Mouse (Mus musculus) hindbrain, embryonic 14.5 days (tissue): ENCODE results near the gene Dtd2. TPM values are rescaled to one million over a fixed set of nuclear protein-coding genes. Genes with fewer than 3 reads are reported as not detected.

Experiments
- ATAC-seq: fragments of 200-750 bp; cut with Nextera tagmentation; 2 replicates; pipeline ENCODE4 v1.8.0; 2017; ENCODE audit warnings: moderate number of reproducible peaks, mild to moderate bottlenecking, moderate TSS enrichment, moderate library complexity; ENCODE audit not compliant: low FRiP score
- DNase-seq: peaks from one replicate; pipeline ENCODE4 v3.0.0-alpha.2; 2015; ENCODE audit warnings: low spot score
- H3K27ac ChIP-seq: fragments of 300-500 bp; sonication (generic); 2 replicates; pipeline ENCODE4 v1.5.1; 2014; ENCODE audit warnings: mild to moderate bottlenecking, moderate library complexity
- H3K27me3 ChIP-seq: fragments of 300-500 bp; sonication (generic); 2 replicates; pipeline ENCODE4 v1.6.1; 2014; ENCODE audit warnings: mild to moderate bottlenecking, low read length, mixed read lengths; ENCODE audit not compliant: control insufficient read depth, insufficient read depth
- H3K36me3 ChIP-seq: fragments of 300-500 bp; sonication (generic); replicated peaks from 2 replicates; pipeline ENCODE4 v1.6.1; 2014; ENCODE audit not compliant: control insufficient read depth, insufficient read depth
- H3K4me1 ChIP-seq: fragments of 300-500 bp; sonication (generic); replicated peaks from 2 replicates; pipeline ENCODE4 v1.6.1; 2014; ENCODE audit warnings: antibody characterized with exemption, low read length, mixed read lengths; ENCODE audit not compliant: control insufficient read depth, insufficient read depth
- H3K4me2 ChIP-seq: fragments of 300-500 bp; sonication (generic); replicated peaks from 2 replicates; pipeline ENCODE4 v1.6.1; 2014; ENCODE audit warnings: mild to moderate bottlenecking, moderate library complexity
- H3K4me3 ChIP-seq: fragments of 300-500 bp; sonication (generic); replicated peaks from 2 replicates; pipeline ENCODE4 v1.5.1; 2014; ENCODE audit warnings: mild to moderate bottlenecking, low read length
- H3K9ac ChIP-seq: fragments of 300-500 bp; sonication (generic); 2 replicates; pipeline ENCODE4 v1.6.1; 2014
- H3K9me3 ChIP-seq: fragments of 300-500 bp; sonication (generic); 2 replicates; pipeline ENCODE4 v1.6.1; 2016; ENCODE audit warnings: low read length; ENCODE audit not compliant: control insufficient read depth
- WGBS: fragments of 180-500 bp; shearing (Covaris S2); extraction: QIAGEN DNeasy Blood & Tissue Kit; methylation state at CpG from one replicate; pipeline ENCODE4 v1.1.7; 2014; 5-methylcytosine and 5-hydroxymethylcytosine counted together
- polyA plus RNA-seq: library from polyadenylated mRNA; unstranded; fragments of >200 nt; fragmentation: Nextera tagmentation; extraction: Ambion mirVana; gene quantifications from 2 replicates; pipeline ENCODE4 v1.2.1, GENCODE M21; 2014

Dtd2 gene
- polyA plus RNA-seq, 1 experiment from 2014 or later = 21.7 TPM

DNA sequence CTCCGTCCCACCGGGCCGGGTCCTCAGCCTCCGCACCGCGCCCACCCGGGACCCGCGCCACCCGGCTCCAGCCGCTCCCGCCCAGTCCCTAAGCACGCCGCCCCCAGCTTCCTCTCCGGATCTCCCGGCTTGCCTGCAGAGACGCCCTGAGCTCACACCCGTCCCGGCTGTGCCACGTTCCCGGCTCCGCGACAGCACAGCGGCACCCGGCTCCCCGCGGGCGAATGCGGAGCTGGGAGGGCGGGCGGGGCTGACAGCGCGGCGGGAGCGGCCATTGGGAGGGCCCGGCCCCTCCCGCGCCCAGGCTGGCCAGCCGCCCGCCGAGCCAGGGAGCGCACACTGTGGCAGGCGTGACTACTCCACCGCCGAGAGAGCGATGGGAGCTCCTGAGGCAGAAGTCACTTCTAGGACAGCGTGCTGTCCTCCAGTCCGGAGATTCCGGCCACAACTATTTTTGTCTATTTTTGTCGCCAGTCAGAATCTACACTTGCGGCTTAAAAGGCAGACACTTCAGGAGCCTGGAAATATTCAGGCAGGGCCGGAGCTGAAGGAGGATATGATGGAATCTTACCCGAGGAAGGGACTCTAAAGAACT is 35.1 kb downstream of the Dtd2 start, which contains the start of gene Heatr5a:
Gene Heatr5a, minus strand, starts transcription at position 252 of the 595 bp plus-strand sequence.
- WGBS = 1% methylated on average over 49 of the region's 53 CpGs
- Histone ChIP-seq H3K27ac (peak within 1 kb of the TSS; percentile 76), H3K4me3 (peak within 1 kb of the TSS; percentile 97), H3K9me3 (no peaks in the 10 kb centered on the region), H3K4me2 (peak within 1 kb of the TSS; percentile 67), H3K27me3 (no peaks in the 10 kb centered on the region), H3K4me1 (no peaks in the 10 kb centered on the region), H3K36me3 (no peaks in the 10 kb centered on the region), H3K9ac (peak within 1 kb of the TSS; percentile 76)
- DNase-seq = peak; percentile 84
- peak; percentile 96 for ATAC-seq

DNA sequence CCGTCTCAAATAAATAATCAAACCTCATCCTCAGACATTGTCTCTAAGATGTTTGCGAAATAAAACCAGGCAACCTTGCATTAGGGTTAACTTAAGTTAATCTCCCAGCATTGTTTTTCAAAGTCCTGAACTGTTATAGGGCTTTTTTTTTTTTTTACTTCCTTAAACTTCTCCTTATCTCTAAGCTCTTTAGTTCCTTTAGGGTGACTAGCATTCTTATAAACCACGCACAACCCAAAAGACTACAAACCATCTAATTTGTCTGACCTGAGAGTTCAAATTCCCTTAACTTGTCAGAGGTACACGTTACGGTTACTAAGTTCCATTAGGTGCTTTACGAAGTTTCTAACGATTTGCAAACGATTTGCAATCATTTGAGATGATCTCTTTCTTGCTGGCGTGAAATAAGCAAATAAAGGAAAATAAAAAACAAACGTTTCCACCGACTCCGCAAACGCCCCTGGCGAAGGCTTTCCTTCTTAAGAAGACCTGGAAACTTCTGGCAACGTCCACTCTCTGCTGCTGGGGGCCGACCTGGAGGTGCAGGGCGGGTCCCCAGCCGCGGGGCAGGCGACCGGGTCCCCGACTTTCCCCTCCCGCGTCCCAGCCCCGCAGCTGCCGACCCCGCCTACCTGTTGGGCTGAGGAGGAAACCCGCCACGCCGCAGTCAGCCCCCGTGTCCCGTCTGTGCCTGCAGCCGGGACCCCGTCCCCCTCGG is 35.8 kb downstream of the Dtd2 start:
- Histone ChIP-seq H3K9ac (peak overlapping the region; percentile 76), H3K9me3 (no peaks in the 10 kb centered on the region), H3K27me3 (no peaks in the 10 kb centered on the region), H3K36me3 (no peaks in the 10 kb centered on the region), H3K4me2 (peak overlapping the region; percentile 67), H3K4me3 (peak overlapping the region; percentile 97), H3K4me1 (no peaks in the 10 kb centered on the region), H3K27ac (peak overlapping the region; percentile 76)
- DNase-seq (no peak), ATAC-seq (no peak)
- 1% methylated on average over 35 of the region's 35 CpGs for WGBS

DNA sequence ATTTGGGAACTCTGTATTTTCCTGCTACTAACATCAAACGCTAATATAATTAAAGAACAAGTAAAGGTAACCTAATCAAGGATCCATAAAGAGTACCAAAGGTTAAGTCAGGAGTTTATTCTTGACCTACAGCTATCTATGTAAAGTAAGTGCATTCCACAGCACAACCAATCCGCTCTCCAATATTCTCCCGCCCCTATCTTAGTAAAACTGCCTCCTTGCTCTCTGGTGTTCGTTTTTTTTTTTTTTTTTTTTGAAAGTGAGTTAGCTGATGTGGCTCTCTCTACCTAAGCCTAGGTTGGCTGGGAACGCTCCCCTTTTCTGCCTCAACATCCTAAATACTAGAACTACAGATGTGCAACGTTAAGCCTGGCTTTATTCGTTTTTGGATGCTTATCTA is 36.4 kb downstream of the Dtd2 start:
- Histone ChIP-seq H3K27ac (no peak overlapping the region), H3K27me3 (no peaks in the 10 kb centered on the region), H3K36me3 (no peaks in the 10 kb centered on the region), H3K9me3 (no peaks in the 10 kb centered on the region), H3K4me1 (no peaks in the 10 kb centered on the region), H3K4me3 (peak overlapping the region; percentile 97), H3K9ac (no peak overlapping the region; the same call in 1 of the 2 replicates), H3K4me2 (peak overlapping the region; percentile 67)
- DNase-seq (no peak), ATAC-seq (no peak)
- WGBS = 32% methylated on average over 7 of the region's 7 CpGs

DNA sequence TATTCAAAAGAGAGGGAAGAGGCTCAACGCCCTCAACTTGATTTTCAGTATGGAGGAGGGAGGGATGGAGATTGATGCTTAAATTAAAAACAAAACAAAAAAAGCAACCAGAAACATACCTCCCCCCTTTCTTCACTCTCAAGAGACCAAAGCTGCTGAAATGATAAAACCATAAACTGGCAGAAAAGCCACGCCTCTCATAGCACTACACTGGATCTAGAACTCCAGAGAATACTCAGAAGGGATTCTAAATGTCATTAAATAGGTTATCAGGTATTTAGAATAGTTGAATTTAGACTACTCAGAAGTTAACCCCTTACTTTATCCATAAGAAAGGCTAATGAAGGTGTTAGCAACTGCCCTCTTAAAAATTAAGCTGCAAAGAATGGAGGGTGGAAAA is 37.2 kb downstream of the Dtd2 start:
- Histone ChIP-seq H3K27me3 (no peaks in the 10 kb centered on the region), H3K4me1 (no peaks in the 10 kb centered on the region), H3K4me3 (no peak overlapping the region), H3K9ac (no peak overlapping the region), H3K27ac (no peak overlapping the region), H3K36me3 (no peaks in the 10 kb centered on the region), H3K4me2 (no peak overlapping the region), H3K9me3 (no peaks in the 10 kb centered on the region)
- DNase-seq = no peak
- no peak for ATAC-seq
- WGBS = 84% methylated on average over 2 of the region's 2 CpGs

DNA sequence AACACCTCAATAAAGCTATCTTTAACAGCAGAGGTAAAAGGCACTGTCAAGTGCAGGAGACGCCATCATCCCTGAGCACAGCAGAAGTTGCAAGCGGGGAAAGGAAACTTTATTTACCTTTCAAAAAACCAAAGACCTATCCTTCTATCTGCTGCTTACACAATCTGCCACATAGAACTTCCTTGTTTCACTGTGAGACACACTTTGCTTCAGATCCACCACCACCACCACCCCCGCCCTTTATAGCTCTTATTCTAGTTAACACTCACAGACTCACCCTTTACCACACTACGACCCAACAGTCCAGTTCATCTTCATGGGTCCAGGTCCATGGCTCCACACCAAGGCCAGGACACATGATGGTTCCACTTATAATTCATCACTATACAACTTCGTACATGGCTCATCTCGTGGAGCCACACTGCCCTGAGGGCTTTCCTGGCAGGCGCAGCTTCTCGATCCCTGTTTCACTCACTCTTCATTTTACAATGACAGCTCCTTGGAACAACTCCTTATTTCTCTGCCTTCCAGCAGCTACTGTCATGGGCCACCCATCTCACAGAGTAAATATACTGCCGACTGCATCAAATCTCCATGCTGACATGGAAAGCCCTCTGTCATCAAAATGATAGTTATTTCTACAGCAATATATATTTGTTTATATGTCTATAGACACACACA is 38.2 kb downstream of the Dtd2 start:
- no peaks in the 10 kb centered on the region for H3K27me3 ChIP-seq
- no peaks in the 10 kb centered on the region for H3K36me3 ChIP-seq
- H3K9ac ChIP-seq = no peak overlapping the region
- H3K4me2 ChIP-seq = no peak overlapping the region
- ATAC-seq (no peak), DNase-seq (no peak)
- 74% methylated on average over 9 of the region's 9 CpGs for WGBS
- no peak overlapping the region for H3K27ac ChIP-seq
- H3K4me3 ChIP-seq = no peak overlapping the region
- no peaks in the 10 kb centered on the region for H3K9me3 ChIP-seq
- no peaks in the 10 kb centered on the region for H3K4me1 ChIP-seq

DNA sequence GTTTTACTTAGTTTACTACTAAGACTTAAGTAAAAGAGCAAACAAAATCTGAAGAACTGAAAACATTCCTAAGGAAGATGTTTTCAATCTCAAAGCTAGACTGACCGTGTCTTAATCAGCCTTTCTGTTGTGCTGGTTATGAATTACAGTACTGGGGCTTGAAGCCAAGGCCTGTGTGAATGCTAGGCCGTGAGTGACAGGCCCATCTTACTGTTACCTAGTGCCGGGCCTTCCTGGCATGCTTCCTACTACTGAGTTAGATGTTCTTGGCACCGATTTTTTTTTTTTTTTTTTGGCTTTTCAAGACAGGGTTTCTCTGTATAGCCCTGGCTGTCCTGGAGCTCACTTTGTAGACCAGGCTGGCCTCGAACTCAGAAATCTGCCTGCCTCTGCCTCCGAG is 48.7 kb downstream of the Dtd2 start:
- 83% methylated on average over 6 of the region's 6 CpGs for WGBS
- no peaks in the 10 kb centered on the region for H3K4me1 ChIP-seq
- H3K4me3 ChIP-seq = no peak overlapping the region
- no peak overlapping the region for H3K4me2 ChIP-seq
- H3K27me3 ChIP-seq = no peaks in the 10 kb centered on the region
- no peak for ATAC-seq
- peaks cover 20% of the 10 kb centered on the region for H3K36me3 ChIP-seq
- no peak for DNase-seq
- no peak overlapping the region for H3K9ac ChIP-seq
- H3K9me3 ChIP-seq = no peaks in the 10 kb centered on the region
- no peak overlapping the region for H3K27ac ChIP-seq

DNA sequence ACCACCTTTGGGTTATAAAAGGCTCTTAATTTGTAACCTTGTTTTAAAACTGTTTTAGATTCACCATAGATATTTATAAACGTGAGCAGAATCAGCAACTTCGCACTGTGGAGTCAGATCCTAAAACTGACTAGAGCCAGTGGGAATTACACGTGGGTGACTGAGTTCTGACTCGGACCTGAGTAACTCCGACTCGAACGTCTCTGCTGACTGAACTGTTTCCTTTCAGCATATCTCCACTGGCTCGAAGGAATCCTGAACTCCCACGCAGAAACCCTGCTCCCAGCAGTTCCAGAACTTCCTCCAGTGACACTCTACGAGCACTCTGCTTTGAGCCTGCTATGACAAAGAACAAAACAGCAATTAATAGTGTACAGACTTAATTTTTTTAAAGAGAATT is 54.0 kb downstream of the Dtd2 start:
- Histone ChIP-seq H3K4me1 (no peaks in the 10 kb centered on the region), H3K36me3 (peaks cover 59% of the 10 kb centered on the region), H3K9me3 (no peaks in the 10 kb centered on the region), H3K27ac (no peak overlapping the region), H3K4me2 (no peak overlapping the region), H3K27me3 (no peaks in the 10 kb centered on the region), H3K9ac (no peak overlapping the region), H3K4me3 (no peak overlapping the region)
- no peak for DNase-seq
- WGBS = 80% methylated on average over 10 of the region's 10 CpGs
- ATAC-seq = no peak

DNA sequence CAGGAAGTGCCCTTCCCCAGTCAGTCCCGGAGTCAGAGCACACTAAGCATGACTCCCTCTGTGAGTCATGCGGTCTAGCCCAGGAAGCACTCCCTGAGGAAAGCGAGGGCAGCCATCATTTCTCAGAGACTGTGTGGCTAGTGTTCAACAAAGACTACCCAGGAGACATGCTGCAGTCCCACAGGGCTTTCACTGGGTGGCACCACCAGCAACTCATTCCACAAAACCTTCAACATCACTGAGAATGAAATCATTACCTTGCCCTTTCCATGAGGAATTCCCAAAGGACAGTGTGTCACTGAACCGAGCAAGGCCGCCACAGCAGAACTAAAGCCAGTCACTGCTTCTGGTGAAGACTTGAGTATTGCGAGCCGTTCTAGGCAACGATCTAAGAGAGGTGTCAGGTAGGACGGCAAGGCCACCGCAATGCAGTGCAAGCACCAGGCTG is 58.8 kb downstream of the Dtd2 start:
- Histone ChIP-seq H3K4me2 (no peak overlapping the region), H3K4me3 (no peak overlapping the region), H3K27ac (no peak overlapping the region), H3K36me3 (peaks cover 56% of the 10 kb centered on the region), H3K4me1 (no peaks in the 10 kb centered on the region), H3K27me3 (no peaks in the 10 kb centered on the region), H3K9me3 (no peaks in the 10 kb centered on the region), H3K9ac (no peak overlapping the region)
- WGBS = 79% methylated on average over 10 of the region's 10 CpGs
- no peak for ATAC-seq
- DNase-seq = no peak

DNA sequence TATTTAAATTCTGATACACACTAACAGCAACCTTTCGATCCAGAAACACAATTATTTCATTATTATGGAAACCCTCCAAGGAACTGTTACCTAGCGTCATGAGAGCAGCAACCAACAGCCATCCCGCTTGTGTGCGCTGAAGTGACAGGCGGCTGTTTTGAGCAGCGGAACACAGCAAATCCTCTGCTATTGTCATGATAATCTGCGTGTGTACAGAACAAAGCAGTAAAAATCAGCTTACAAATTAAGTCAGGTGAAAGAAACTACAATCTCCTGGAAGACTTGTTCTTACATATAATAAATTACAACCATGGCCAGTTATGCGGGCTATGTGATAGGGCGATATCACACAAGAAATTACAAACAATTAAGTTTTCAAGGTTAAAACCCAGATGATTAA is 61.0 kb downstream of the Dtd2 start:
- ATAC-seq (no peak), DNase-seq (no peak)
- peaks cover 35% of the 10 kb centered on the region for H3K36me3 ChIP-seq
- no peak overlapping the region for H3K9ac ChIP-seq
- 37% methylated on average over 9 of the region's 9 CpGs for WGBS
- no peaks in the 10 kb centered on the region for H3K9me3 ChIP-seq
- no peak overlapping the region for H3K4me2 ChIP-seq
- H3K27me3 ChIP-seq = no peaks in the 10 kb centered on the region
- no peak overlapping the region for H3K4me3 ChIP-seq
- no peaks in the 10 kb centered on the region for H3K4me1 ChIP-seq
- no peak overlapping the region for H3K27ac ChIP-seq
